Comparison of ENCODE assay signal across 18 mouse cellular contexts in the genomic region with DNA sequence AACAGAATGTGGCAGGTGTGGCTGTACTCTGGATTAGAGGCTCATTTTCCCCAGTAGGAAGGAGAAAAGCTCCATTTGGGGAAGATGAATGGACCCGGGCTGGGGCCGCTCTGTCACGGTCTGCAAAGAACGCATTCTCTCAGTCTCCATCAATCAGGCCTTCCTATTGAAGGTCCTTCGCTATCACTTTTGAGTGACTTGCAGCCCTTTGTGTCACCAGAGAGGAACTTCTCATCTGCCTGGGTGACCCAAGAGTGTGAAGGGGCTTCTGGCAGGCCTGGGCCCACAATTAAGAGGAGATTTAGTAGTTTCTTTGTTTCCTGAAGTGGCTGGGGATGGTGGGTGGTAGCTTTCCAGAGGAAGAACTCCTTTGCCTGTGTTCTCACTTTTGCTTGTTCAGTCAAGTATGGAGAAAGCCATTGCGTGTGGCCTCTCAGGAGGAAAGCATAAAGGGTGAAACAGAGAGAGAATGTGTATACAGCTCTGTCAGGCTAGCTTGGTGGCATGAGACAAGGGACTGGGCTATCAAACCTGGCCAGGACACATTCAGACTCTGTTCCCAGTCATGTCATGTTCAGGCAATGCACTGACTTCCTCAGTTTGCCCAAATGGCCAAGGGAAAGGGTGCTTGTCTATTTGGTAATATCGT.
DNase-seq lines count a peak whose midpoint lies in the region; ATAC-seq lines count a peak whose summit lies in the region.
"Had no signal": no experiment of that assay in that cellular context is flagged by ENCODE, and none has a peak within 500 bp of the region (broad histone marks: within the 10 kb centered on the region; RNA-seq: fewer than 3 reads in every experiment).

No protein-coding gene starts in this region.

- 38% methylated on average over 7 of the region's 7 CpGs for WGBS in midbrain, embryonic 10.5 days
- WGBS in midbrain, embryonic 15.5 days: 25% methylated on average over 7 of the region's 7 CpGs
- WGBS in embryonic facial prominence, embryonic 10.5 days: 47% methylated on average over 7 of the region's 7 CpGs
- WGBS in midbrain, embryonic 12.5 days: 31% methylated on average over 7 of the region's 7 CpGs
- 21% methylated on average over 7 of the region's 7 CpGs for WGBS in neural tube, embryonic 14.5 days

- no peaks in the 10 kb centered on the region for H3K36me3 ChIP-seq in midbrain, embryonic 10.5 days
- no peaks in the 10 kb centered on the region for H3K36me3 ChIP-seq in midbrain, embryonic 15.5 days (replicated peaks)
- no peaks in the 10 kb centered on the region for H3K36me3 ChIP-seq in embryonic facial prominence, embryonic 10.5 days (replicated peaks)
- no peaks in the 10 kb centered on the region for H3K36me3 ChIP-seq in midbrain, embryonic 12.5 days
- H3K36me3 ChIP-seq in neural tube, embryonic 14.5 days (ENCODE audit: control insufficient read depth, insufficient read depth, low read length): no peaks in the 10 kb centered on the region

- peaks cover 19% of the 10 kb centered on the region for H3K4me1 ChIP-seq in midbrain, embryonic 10.5 days
- H3K4me1 ChIP-seq in midbrain, embryonic 15.5 days: peaks cover 5% of the 10 kb centered on the region; the same call in 1 of the 2 replicates
- H3K4me1 ChIP-seq in embryonic facial prominence, embryonic 10.5 days: peaks cover 5% of the 10 kb centered on the region; the same call in 1 of the 2 replicates
- H3K4me1 ChIP-seq in midbrain, embryonic 12.5 days: peaks cover 5% of the 10 kb centered on the region; the same call in 1 of the 2 replicates
- 0 out of 2 replicates have a peak, but pooled peaks cover 3% of the 10 kb centered on the region for H3K4me1 ChIP-seq in neural tube, embryonic 14.5 days (ENCODE audit: control insufficient read depth, insufficient read depth, low read length)
- H3K4me1 ChIP-seq: megakaryocyte, embryonic 14.5 days had no signal

- DNase-seq in midbrain, embryonic 10.5 days (ENCODE audit: low spot score): peak; percentile 65
- DNase-seq in embryonic facial prominence, embryonic 10.5 days (ENCODE audit: low spot score): peak; percentile 30
- DNase-seq in MN1 (ENCODE audit: low spot score): no peak
- no peak for DNase-seq in cerebellum, adult 11-12 months
- DNase-seq: cerebellum, postnatal 25 days; forebrain, postnatal 0 days; heart, adult 18-20 months; kidney, adult 8-10 months; kidney, postnatal 25 days; liver; liver, postnatal 0 days; lung, postnatal 14 days; thymus, postnatal 4 days had no signal

- no peak overlapping the region; the same call in 1 of the 2 replicates for H3K27ac ChIP-seq in midbrain, embryonic 10.5 days (replicated peaks)
- no peak overlapping the region for H3K27ac ChIP-seq in midbrain, embryonic 15.5 days
- no peak overlapping the region for H3K27ac ChIP-seq in embryonic facial prominence, embryonic 10.5 days (replicated peaks)
- no peak overlapping the region for H3K27ac ChIP-seq in midbrain, embryonic 12.5 days (replicated peaks)
- no peak overlapping the region for H3K27ac ChIP-seq in neural tube, embryonic 14.5 days (ENCODE audit: low read depth, low read length)

- H3K4me3 ChIP-seq in midbrain, embryonic 10.5 days: no peak overlapping the region
- H3K4me3 ChIP-seq in midbrain, embryonic 15.5 days: no peak overlapping the region
- H3K4me3 ChIP-seq in embryonic facial prominence, embryonic 10.5 days: no peak overlapping the region
- no peak overlapping the region for H3K4me3 ChIP-seq in midbrain, embryonic 12.5 days
- no peak overlapping the region for H3K4me3 ChIP-seq in neural tube, embryonic 14.5 days (ENCODE audit: low read depth, low read length)
- H3K4me3 ChIP-seq: megakaryocyte, embryonic 14.5 days had no signal

- ATAC-seq in midbrain, embryonic 15.5 days (replicated peaks): no peak
- peak; percentile 65 for ATAC-seq in midbrain, embryonic 12.5 days (ENCODE audit: low FRiP score, low read depth)
- ATAC-seq in neural tube, embryonic 14.5 days (ENCODE audit: low read depth): peak; percentile 89; the same call in 1 of the 2 replicates
- no peak for ATAC-seq in megakaryocyte-erythroid progenitor cell, adult 5-6 weeks (replicated peaks; ENCODE audit: low FRiP score, low TSS enrichment, poor library complexity, severe bottlenecking)
- ATAC-seq: forebrain, postnatal 0 days; liver, postnatal 0 days had no signal

- peaks cover 87% of the 10 kb centered on the region for H3K27me3 ChIP-seq in midbrain, embryonic 10.5 days (ENCODE audit: low read depth, poor library complexity, severe bottlenecking)
- 0 out of 2 replicates have a peak, but pooled peaks cover 6% of the 10 kb centered on the region for H3K27me3 ChIP-seq in midbrain, embryonic 15.5 days (replicated peaks)
- H3K27me3 ChIP-seq in embryonic facial prominence, embryonic 10.5 days (replicated peaks; ENCODE audit: low read depth, poor library complexity, severe bottlenecking): peaks cover 23% of the 10 kb centered on the region
- peaks cover 34% of the 10 kb centered on the region for H3K27me3 ChIP-seq in midbrain, embryonic 12.5 days
- H3K27me3 ChIP-seq in neural tube, embryonic 14.5 days (ENCODE audit: control insufficient read depth, insufficient read depth, low read length): peaks cover 8% of the 10 kb centered on the region

- H3K9ac ChIP-seq in midbrain, embryonic 15.5 days: no peak overlapping the region
- H3K9ac ChIP-seq in midbrain, embryonic 12.5 days (replicated peaks): no peak overlapping the region
- no peak overlapping the region for H3K9ac ChIP-seq in neural tube, embryonic 14.5 days (replicated peaks; ENCODE audit: low read depth, low read length)
- H3K9ac ChIP-seq: forebrain, postnatal 0 days; liver, postnatal 0 days had no signal

- no peak overlapping the region for H3K4me2 ChIP-seq in midbrain, embryonic 15.5 days
- H3K4me2 ChIP-seq in midbrain, embryonic 12.5 days (replicated peaks): no peak overlapping the region
- no peak overlapping the region for H3K4me2 ChIP-seq in neural tube, embryonic 14.5 days (ENCODE audit: low read depth, low read length)

- H3K9me3 ChIP-seq in midbrain, embryonic 10.5 days (replicated peaks): no peaks in the 10 kb centered on the region
- no peaks in the 10 kb centered on the region for H3K9me3 ChIP-seq in midbrain, embryonic 15.5 days
- no peaks in the 10 kb centered on the region for H3K9me3 ChIP-seq in embryonic facial prominence, embryonic 10.5 days
- no peaks in the 10 kb centered on the region for H3K9me3 ChIP-seq in midbrain, embryonic 12.5 days
- H3K9me3 ChIP-seq in neural tube, embryonic 14.5 days (ENCODE audit: control insufficient read depth, low read length): no peaks in the 10 kb centered on the region
- H3K9me3 ChIP-seq: megakaryocyte, embryonic 14.5 days had no signal

Comparison
In these comparisons a context has a peak if more than half of its experiments do, and no peak if none do; other contexts are left out.
1. ATAC-seq: peak in midbrain, embryonic 12.5 days (single experiment) and neural tube, embryonic 14.5 days (single experiment); none in midbrain, embryonic 15.5 days (single experiment) and megakaryocyte-erythroid progenitor cell, adult 5-6 weeks (single experiment).
2. DNase-seq: peak in midbrain, embryonic 10.5 days (single experiment) and embryonic facial prominence, embryonic 10.5 days (single experiment); none in MN1 (single experiment) and cerebellum, adult 11-12 months (single experiment).